Mouse (Mus musculus): Measurements from ENCODE around the gene Cd2ap. TPM values are rescaled to one million over a fixed set of nuclear protein-coding genes. Genes with fewer than 3 reads are reported as not detected.
"Not testable (repeated sequence)": the region's sequence is repeated elsewhere in the genome, so short reads cannot be mapped to it uniquely, and the experiment has no call there.

The Cd2ap gene
- 8.2 and 8.3 TPM in 2 replicates for polyA plus RNA-seq (2015; fragmentation: Nextera tagmentation; extraction: Ambion mirVana)

- no peaks in the 10 kb centered on the region for H3K36me3 ChIP-seq
- H3K27ac ChIP-seq (replicated peaks) = peak within 1 kb of the TSS; percentile 95
- peak; percentile 98 for ATAC-seq (ENCODE audit: low FRiP score, low read depth)
- H3K27me3 ChIP-seq = no peaks in the 10 kb centered on the region
- peak within 1 kb of the TSS; percentile 100 for H3K4me3 ChIP-seq
- H3K4me2 ChIP-seq = peak within 1 kb of the TSS; percentile 79
- H3K4me1 ChIP-seq (replicated peaks) = peaks cover 16% of the 10 kb centered on the region
- peak within 1 kb of the TSS; percentile 98 for H3K9ac ChIP-seq
- H3K9me3 ChIP-seq = no peaks in the 10 kb centered on the region
- WGBS = under 1% methylated on average over 88 of the region's 94 CpGs
These were observed at the start of gene Cd2ap for GRCm38 (mm10) chr17:42876001-42876903. Gene Cd2ap (minus strand): TSS chr17:42876665.

GRCm38 (mm10) chr17:42924731-42925130 lies 48.3 kb upstream of the Cd2ap start:
- no peak for ATAC-seq (ENCODE audit: low FRiP score, low read depth)
- Histone ChIP-seq H3K27ac (replicated peaks) (no peak overlapping the region), H3K27me3 (no peaks in the 10 kb centered on the region), H3K9me3 (no peaks in the 10 kb centered on the region), H3K36me3 (no peaks in the 10 kb centered on the region), H3K9ac (no peak overlapping the region), H3K4me3 (no peak overlapping the region), H3K4me1 (replicated peaks) (no peaks in the 10 kb centered on the region), H3K4me2 (no peak overlapping the region)
- WGBS = 90% methylated on average over 5 of the region's 5 CpGs

- Histone ChIP-seq H3K9me3 (no peaks in the 10 kb centered on the region), H3K4me1 (replicated peaks) (no peaks in the 10 kb centered on the region), H3K27me3 (no peaks in the 10 kb centered on the region), H3K36me3 (no peaks in the 10 kb centered on the region), H3K4me2 (no peak overlapping the region), H3K4me3 (no peak overlapping the region), H3K27ac (replicated peaks) (no peak overlapping the region), H3K9ac (no peak overlapping the region)
- no peak for ATAC-seq (ENCODE audit: low FRiP score, low read depth)
- WGBS = 74% methylated on average over 9 of the region's 9 CpGs
These were observed 42.3 kb upstream of the Cd2ap start for GRCm38 (mm10) chr17:42918810-42919209.

- no peaks in the 10 kb centered on the region for H3K36me3 ChIP-seq
- no peak for ATAC-seq (ENCODE audit: low FRiP score, low read depth)
- H3K4me3 ChIP-seq = no peak overlapping the region
- no peak overlapping the region for H3K4me2 ChIP-seq
- no peaks in the 10 kb centered on the region for H3K27me3 ChIP-seq
- H3K4me1 ChIP-seq (replicated peaks) = no peaks in the 10 kb centered on the region
- H3K27ac ChIP-seq (replicated peaks) = no peak overlapping the region
- 91% methylated on average over 7 of the region's 7 CpGs for WGBS
- H3K9me3 ChIP-seq = no peaks in the 10 kb centered on the region
- H3K9ac ChIP-seq = no peak overlapping the region
These were observed 38.3 kb upstream of the Cd2ap start for GRCm38 (mm10) chr17:42914726-42915125.

GRCm38 (mm10) chr17:42912193-42912592 lies 35.7 kb upstream of the Cd2ap start:
- Histone ChIP-seq H3K9ac (no peak overlapping the region), H3K27ac (replicated peaks) (no peak overlapping the region), H3K36me3 (no peaks in the 10 kb centered on the region), H3K27me3 (no peaks in the 10 kb centered on the region), H3K4me2 (no peak overlapping the region), H3K9me3 (no peaks in the 10 kb centered on the region), H3K4me1 (replicated peaks) (no peaks in the 10 kb centered on the region), H3K4me3 (no peak overlapping the region)
- 76% methylated on average over 6 of the region's 6 CpGs for WGBS
- no peak for ATAC-seq (ENCODE audit: low FRiP score, low read depth)

- Histone ChIP-seq H3K9me3 (no peaks in the 10 kb centered on the region), H3K27me3 (no peaks in the 10 kb centered on the region), H3K4me1 (replicated peaks) (no peaks in the 10 kb centered on the region), H3K27ac (replicated peaks) (no peak overlapping the region), H3K4me3 (no peak overlapping the region), H3K4me2 (no peak overlapping the region), H3K36me3 (no peaks in the 10 kb centered on the region), H3K9ac (no peak overlapping the region)
- WGBS = 84% methylated on average over 3 of the region's 3 CpGs
- ATAC-seq (ENCODE audit: low FRiP score, low read depth) = no peak
These were observed 34.0 kb upstream of the Cd2ap start for GRCm38 (mm10) chr17:42910476-42910875.

- Histone ChIP-seq H3K9ac (no peak overlapping the region), H3K9me3 (no peaks in the 10 kb centered on the region), H3K4me1 (replicated peaks) (no peaks in the 10 kb centered on the region), H3K4me2 (no peak overlapping the region), H3K36me3 (no peaks in the 10 kb centered on the region), H3K4me3 (no peak overlapping the region), H3K27ac (replicated peaks) (no peak overlapping the region), H3K27me3 (no peaks in the 10 kb centered on the region)
- WGBS = 72% methylated on average over 9 of the region's 9 CpGs
- no peak for ATAC-seq (ENCODE audit: low FRiP score, low read depth)
These were observed 32.9 kb upstream of the Cd2ap start for GRCm38 (mm10) chr17:42909376-42909775.

GRCm38 (mm10) chr17:42908744-42909370 lies 32.4 kb upstream of the Cd2ap start:
- H3K4me1 ChIP-seq (replicated peaks) = no peaks in the 10 kb centered on the region
- no peak for ATAC-seq (ENCODE audit: low FRiP score, low read depth)
- H3K27me3 ChIP-seq = no peaks in the 10 kb centered on the region
- H3K4me3 ChIP-seq = no peak overlapping the region
- H3K36me3 ChIP-seq = no peaks in the 10 kb centered on the region
- 47% methylated on average over 9 of the region's 9 CpGs for WGBS
- no peaks in the 10 kb centered on the region for H3K9me3 ChIP-seq
- no peak overlapping the region for H3K27ac ChIP-seq (replicated peaks)
- no peak overlapping the region for H3K4me2 ChIP-seq
- no peak overlapping the region for H3K9ac ChIP-seq

- no peak for ATAC-seq (ENCODE audit: low FRiP score, low read depth)
- WGBS = 93% methylated on average over 3 of the region's 3 CpGs
These were observed 31.7 kb upstream of the Cd2ap start for GRCm38 (mm10) chr17:42908136-42908535.

GRCm38 (mm10) chr17:42906456-42906855 lies 30.0 kb upstream of the Cd2ap start:
- H3K4me1 ChIP-seq (replicated peaks); H3K27me3 ChIP-seq; H3K9me3 ChIP-seq; H3K4me2 ChIP-seq; H3K9ac ChIP-seq; ATAC-seq (ENCODE audit: low FRiP score, low read depth); H3K27ac ChIP-seq (replicated peaks); H3K36me3 ChIP-seq; H3K4me3 ChIP-seq: not testable (repeated sequence)
- WGBS = 90% methylated on average over 1 of the region's 1 CpGs

More at GRCm38 (mm10) chr17:42908136-42908535, 31.7 kb upstream of the Cd2ap start:
- no peak overlapping the region for H3K4me2 ChIP-seq
- no peak overlapping the region for H3K9ac ChIP-seq
- H3K9me3 ChIP-seq = no peaks in the 10 kb centered on the region
- no peaks in the 10 kb centered on the region for H3K4me1 ChIP-seq (replicated peaks)
- H3K4me3 ChIP-seq = no peak overlapping the region
- H3K27me3 ChIP-seq = no peaks in the 10 kb centered on the region
- no peaks in the 10 kb centered on the region for H3K36me3 ChIP-seq
- no peak overlapping the region for H3K27ac ChIP-seq (replicated peaks)

GRCm38 (mm10) chr17:42905919-42906318 lies 29.5 kb upstream of the Cd2ap start:
- H3K27ac ChIP-seq (replicated peaks) = no peak overlapping the region
- H3K4me1 ChIP-seq (replicated peaks) = no peaks in the 10 kb centered on the region
- no peak for ATAC-seq (ENCODE audit: low FRiP score, low read depth)
- H3K9ac ChIP-seq = no peak overlapping the region
- WGBS = 80% methylated on average over 6 of the region's 6 CpGs
- H3K4me3 ChIP-seq = no peak overlapping the region
- no peaks in the 10 kb centered on the region for H3K27me3 ChIP-seq
- no peaks in the 10 kb centered on the region for H3K9me3 ChIP-seq
- H3K36me3 ChIP-seq = no peaks in the 10 kb centered on the region
- H3K4me2 ChIP-seq = no peak overlapping the region

GRCm38 (mm10) chr17:42900795-42901194 lies 24.3 kb upstream of the Cd2ap start:
- 74% methylated on average over 2 of the region's 2 CpGs for WGBS
- no peak for ATAC-seq (ENCODE audit: low FRiP score, low read depth)

More at GRCm38 (mm10) chr17:42900795-42901194, 24.3 kb upstream of the Cd2ap start:
- no peaks in the 10 kb centered on the region for H3K9me3 ChIP-seq
- H3K27ac ChIP-seq (replicated peaks) = no peak overlapping the region
- H3K27me3 ChIP-seq = no peaks in the 10 kb centered on the region
- no peak overlapping the region for H3K4me2 ChIP-seq
- H3K9ac ChIP-seq = no peak overlapping the region
- H3K36me3 ChIP-seq = no peaks in the 10 kb centered on the region
- no peak overlapping the region for H3K4me3 ChIP-seq
- no peaks in the 10 kb centered on the region for H3K4me1 ChIP-seq (replicated peaks)

Data from hindbrain, embryonic 15.5 days (tissue).